Mouse (Mus musculus): ENCODE measurements at regions not wholly inside any gene's neighbourhood (a gene's known extent, or its start where the extent isn't known, plus 50 kb on each side); places are given as distances from the start of the nearest gene placed in this dataset. TPM values are rescaled to one million over a fixed set of nuclear protein-coding genes. Genes with fewer than 3 reads are reported as not detected.
"Not testable (repeated sequence)": the region's sequence is repeated elsewhere in the genome, so short reads cannot be mapped to it uniquely, and the experiment has no call there.

DNA sequence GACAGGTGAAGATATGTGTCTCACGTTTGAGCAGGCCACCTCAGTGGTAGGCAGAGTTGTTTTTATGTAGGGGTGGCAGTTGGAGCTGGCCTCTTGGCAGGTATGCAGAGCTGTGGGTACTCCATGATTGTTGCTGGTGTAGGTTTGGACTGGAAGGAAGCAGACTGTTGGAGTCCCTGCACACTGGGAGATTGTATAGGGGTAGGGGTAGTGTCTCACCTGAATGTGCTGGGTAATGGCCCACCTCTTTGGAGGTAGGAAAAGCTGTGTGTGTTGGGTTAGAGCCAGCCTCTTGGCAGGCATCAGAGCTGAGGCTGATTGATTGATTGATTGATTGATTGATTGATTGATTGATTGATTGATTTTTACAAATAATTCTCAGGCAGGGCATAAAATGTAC lies 79.6 kb upstream of the Myo9b start:
- not testable (repeated sequence) for H3K4me1 ChIP-seq (ENCODE audit: control insufficient read depth, insufficient read depth, low read length); H3K4me3 ChIP-seq (ENCODE audit: low read depth, low read length); H3K27me3 ChIP-seq (replicated peaks; ENCODE audit: control insufficient read depth, insufficient read depth, low read length); H3K9me3 ChIP-seq (replicated peaks; ENCODE audit: control insufficient read depth, low read length); ATAC-seq; H3K27ac ChIP-seq (ENCODE audit: low read depth, low read length); H3K9ac ChIP-seq (ENCODE audit: low read length); DNase-seq (ENCODE audit: low spot score); H3K4me2 ChIP-seq (ENCODE audit: low read length); H3K36me3 ChIP-seq (ENCODE audit: control insufficient read depth, insufficient read depth, low read length)
- 60% methylated on average over 1 of the region's 1 CpGs for WGBS

DNA sequence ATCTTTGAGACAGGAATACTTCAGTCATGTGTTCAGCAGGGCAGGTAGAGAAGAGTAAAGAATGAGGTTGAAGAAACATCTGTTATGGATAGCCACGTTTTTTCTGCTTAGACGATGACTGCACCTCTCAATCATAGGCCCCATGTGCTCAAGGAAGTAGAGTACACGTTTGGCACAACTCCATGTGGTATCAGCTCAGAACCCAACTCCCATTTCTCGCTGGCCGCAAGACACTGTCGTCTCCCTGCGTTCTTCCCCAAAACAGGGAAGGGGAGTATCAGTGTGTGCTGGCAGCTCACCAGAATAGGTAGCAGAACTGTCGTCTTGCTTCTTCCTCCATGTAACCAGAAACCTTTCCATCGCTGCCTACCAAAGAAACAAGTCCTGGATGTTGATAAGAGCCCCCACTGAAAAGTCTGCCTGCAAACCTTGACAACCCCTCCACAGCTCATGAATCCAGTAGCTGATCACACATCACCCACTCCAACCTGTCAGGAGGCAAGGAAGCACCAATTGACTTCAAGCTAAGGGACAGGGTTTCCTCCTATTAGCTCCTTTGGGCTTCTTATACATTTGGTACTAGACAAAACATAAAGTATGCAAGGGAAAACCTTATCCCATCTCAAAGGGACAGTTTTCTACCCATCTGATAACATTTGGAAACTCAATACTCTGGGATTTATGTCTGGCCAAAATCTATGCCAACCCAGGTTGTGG lies 77.3 kb upstream of the Myo9b start:
- 74% methylated on average over 9 of the region's 9 CpGs for WGBS
- ATAC-seq; DNase-seq (ENCODE audit: low spot score); H3K4me1 ChIP-seq (ENCODE audit: control insufficient read depth, insufficient read depth, low read length); H3K27ac ChIP-seq (ENCODE audit: low read depth, low read length); H3K36me3 ChIP-seq (ENCODE audit: control insufficient read depth, insufficient read depth, low read length); H3K9ac ChIP-seq (ENCODE audit: low read length); H3K4me3 ChIP-seq (ENCODE audit: low read depth, low read length); H3K27me3 ChIP-seq (replicated peaks; ENCODE audit: control insufficient read depth, insufficient read depth, low read length); H3K9me3 ChIP-seq (replicated peaks; ENCODE audit: control insufficient read depth, low read length); H3K4me2 ChIP-seq (ENCODE audit: low read length): not testable (repeated sequence)

Small RNA genes lying in the stretch of these regions (microRNA-seq; reads per million reads assigned to microRNA genes)
- not detected for gene Gm27628
